Mouse (Mus musculus): ENCODE data around the gene 4930442H23Rik.
"Not testable (repeated sequence)": the region's sequence is repeated elsewhere in the genome, so short reads cannot be mapped to it uniquely, and the experiment has no call there.

4930442H23Rik gene

GRCm38 (mm10) chr10:81183805-81184204 lies at the start of gene 4930442H23Rik:
TSS of gene 4930442H23Rik (minus strand) at chr10:81183849.
- DNase-seq (ENCODE audit: low spot score) = no peak

GRCm38 (mm10) chr10:81233226-81233585 lies 49.6 kb upstream of the 4930442H23Rik start:
- DNase-seq (ENCODE audit: low spot score) = no peak

GRCm38 (mm10) chr10:81232580-81233225 lies 49.1 kb upstream of the 4930442H23Rik start, which contains the start of gene Zfr2:
TSS of gene Zfr2 (plus strand) at chr10:81233155.
- DNase-seq (ENCODE audit: low spot score) = peak; percentile 80

GRCm38 (mm10) chr10:81231436-81231835 lies 47.8 kb upstream of the 4930442H23Rik start:
- no peak for DNase-seq (ENCODE audit: low spot score)

GRCm38 (mm10) chr10:81230438-81231332 lies 47.0 kb upstream of the 4930442H23Rik start, which contains the start of gene Atcay:
TSS of gene Atcay (minus strand) at chr10:81230833.
- no peak for DNase-seq (ENCODE audit: low spot score)

- no peak for DNase-seq (ENCODE audit: low spot score)
These were observed 46.2 kb upstream of the 4930442H23Rik start for GRCm38 (mm10) chr10:81229735-81230437.

GRCm38 (mm10) chr10:81223731-81224130 lies 40.1 kb upstream of the 4930442H23Rik start:
- not testable (repeated sequence) for DNase-seq (ENCODE audit: low spot score)

GRCm38 (mm10) chr10:81221402-81222015 lies 37.9 kb upstream of the 4930442H23Rik start:
- no peak for DNase-seq (ENCODE audit: low spot score)

- DNase-seq (ENCODE audit: low spot score) = no peak
These were observed 34.3 kb upstream of the 4930442H23Rik start for GRCm38 (mm10) chr10:81217964-81218363.

- not testable (repeated sequence) for DNase-seq (ENCODE audit: low spot score)
These were observed 33.6 kb upstream of the 4930442H23Rik start for GRCm38 (mm10) chr10:81217267-81217666.

GRCm38 (mm10) chr10:81216810-81217209 lies 33.2 kb upstream of the 4930442H23Rik start:
- DNase-seq (ENCODE audit: low spot score) = no peak

- DNase-seq (ENCODE audit: low spot score) = no peak
These were observed 32.6 kb upstream of the 4930442H23Rik start for GRCm38 (mm10) chr10:81216260-81216659.

GRCm38 (mm10) chr10:81210154-81210553 lies 26.5 kb upstream of the 4930442H23Rik start:
- DNase-seq (ENCODE audit: low spot score) = no peak

GRCm38 (mm10) chr10:81204137-81204536 lies 20.5 kb upstream of the 4930442H23Rik start:
- no peak for DNase-seq (ENCODE audit: low spot score)

- DNase-seq (ENCODE audit: low spot score) = no peak
These were observed 19.5 kb upstream of the 4930442H23Rik start for GRCm38 (mm10) chr10:81202978-81203720.

GRCm38 (mm10) chr10:81201807-81202758 lies 18.4 kb upstream of the 4930442H23Rik start, which contains the start of gene Nmrk2:
TSS of gene Nmrk2 (minus strand) at chr10:81202051.
- no peak for DNase-seq (ENCODE audit: low spot score)

GRCm38 (mm10) chr10:81200605-81201287 lies 17.1 kb upstream of the 4930442H23Rik start:
- no peak for DNase-seq (ENCODE audit: low spot score)

- no peak for DNase-seq (ENCODE audit: low spot score)
These were observed 16.5 kb upstream of the 4930442H23Rik start for GRCm38 (mm10) chr10:81200141-81200540.

- DNase-seq (ENCODE audit: low spot score) = no peak
These were observed 15.3 kb upstream of the 4930442H23Rik start for GRCm38 (mm10) chr10:81198990-81199389.
